Mouse (Mus musculus) kidney, postnatal 14 days (tissue): ENCODE results near the gene Fmnl3.
"Not testable (repeated sequence)": the region's sequence is repeated elsewhere in the genome, so short reads cannot be mapped to it uniquely, and the experiment has no call there.

Experiments
- DNase-seq: peaks from one replicate; pipeline ENCODE4 v3.0.0; 2022; ENCODE audit warnings: mixed read lengths

The Fmnl3 gene

GRCm38 (mm10) chr15:99386796-99387195 lies 16.5 kb upstream of the Fmnl3 start:
- no peak for DNase-seq

- DNase-seq: not testable (repeated sequence)
Observed at GRCm38 (mm10) chr15:99386110-99386509, 15.8 kb upstream of the Fmnl3 start.

DNA sequence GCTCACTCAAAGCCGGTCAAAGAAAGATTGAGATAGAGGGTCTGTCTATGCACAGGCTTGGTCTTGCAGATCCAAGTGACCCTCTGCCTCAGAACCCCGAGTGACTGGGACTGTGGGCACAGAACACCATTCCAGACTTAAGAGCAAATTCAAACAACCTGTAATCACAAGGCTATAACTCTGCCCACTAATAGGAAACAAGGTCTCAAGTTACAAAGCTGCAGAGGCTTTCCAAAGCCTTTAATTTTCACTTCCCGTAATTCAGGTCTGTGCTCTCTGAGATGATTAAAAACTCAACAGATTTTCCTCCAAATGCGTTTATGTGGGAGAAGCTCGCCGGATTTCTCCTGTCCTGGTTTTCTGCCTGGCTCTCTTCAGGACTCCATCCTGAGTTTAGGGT lies 13.8 kb upstream of the Fmnl3 start:
- DNase-seq: no peak

GRCm38 (mm10) chr15:99382893-99383292 lies 12.6 kb upstream of the Fmnl3 start:
- DNase-seq: peak; percentile 72

GRCm38 (mm10) chr15:99376240-99376639 lies 6.0 kb upstream of the Fmnl3 start:
- no peak for DNase-seq

GRCm38 (mm10) chr15:99375581-99375980 lies 5.3 kb upstream of the Fmnl3 start:
- DNase-seq: no peak

GRCm38 (mm10) chr15:99375036-99375435 lies 4.8 kb upstream of the Fmnl3 start:
- no peak for DNase-seq

DNA sequence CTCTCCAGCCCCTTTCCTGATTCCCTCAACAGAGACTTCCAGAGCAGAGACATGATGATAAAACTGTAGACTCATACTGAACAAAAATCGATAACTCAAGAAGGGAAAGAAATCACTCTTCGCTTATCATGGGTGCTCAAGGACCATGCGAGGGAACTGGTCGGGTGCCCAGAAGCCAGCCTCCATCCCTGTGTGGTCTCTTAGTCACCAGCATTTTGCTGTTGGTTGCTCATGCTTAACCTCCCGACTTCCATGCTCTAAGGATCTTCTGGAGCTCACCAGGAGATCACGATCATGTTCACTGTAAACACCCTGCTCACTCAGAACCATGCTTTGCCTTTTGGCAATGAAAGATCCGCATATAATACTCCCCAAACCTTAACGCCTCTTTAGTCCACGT lies 2.5 kb upstream of the Fmnl3 start:
- no peak for DNase-seq

DNA sequence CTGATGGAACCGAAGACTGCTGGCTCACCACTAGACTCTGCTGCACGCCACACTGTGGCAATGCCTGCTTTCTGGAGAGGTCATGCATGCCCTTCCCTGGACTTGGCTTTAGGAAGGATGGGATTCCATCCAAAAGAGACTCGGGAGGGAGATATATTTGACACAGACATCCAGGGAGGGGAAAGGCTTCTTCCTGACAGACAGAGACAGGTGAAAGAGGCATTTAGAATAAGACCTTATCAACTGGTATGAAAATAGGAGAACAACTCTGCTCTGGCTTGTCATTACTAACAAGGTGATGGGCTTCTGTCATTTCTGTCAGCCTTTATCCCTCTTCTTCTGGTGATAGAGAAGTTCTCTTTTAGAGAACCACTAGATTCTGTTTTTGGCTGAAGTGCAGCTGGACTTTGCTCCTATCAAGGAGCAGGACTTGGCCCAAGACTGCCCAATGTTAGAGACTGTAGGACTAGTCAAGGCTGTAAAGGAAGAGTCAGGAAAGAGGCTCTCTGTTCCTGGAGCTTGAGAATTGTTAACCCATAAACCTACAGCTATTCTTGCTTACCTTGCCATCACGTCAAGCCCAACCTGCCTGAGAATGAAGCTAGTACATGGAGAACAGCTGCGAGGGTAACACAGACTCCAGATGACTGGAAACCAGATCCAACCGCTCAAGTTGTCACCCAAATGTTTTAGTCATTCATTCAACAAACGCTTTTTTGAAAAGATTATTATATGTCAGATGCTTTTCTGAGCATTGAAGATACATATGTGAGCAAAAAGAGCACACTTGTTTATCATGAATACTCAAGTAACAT lies 1.5 kb upstream of the Fmnl3 start:
- DNase-seq: no peak

DNA sequence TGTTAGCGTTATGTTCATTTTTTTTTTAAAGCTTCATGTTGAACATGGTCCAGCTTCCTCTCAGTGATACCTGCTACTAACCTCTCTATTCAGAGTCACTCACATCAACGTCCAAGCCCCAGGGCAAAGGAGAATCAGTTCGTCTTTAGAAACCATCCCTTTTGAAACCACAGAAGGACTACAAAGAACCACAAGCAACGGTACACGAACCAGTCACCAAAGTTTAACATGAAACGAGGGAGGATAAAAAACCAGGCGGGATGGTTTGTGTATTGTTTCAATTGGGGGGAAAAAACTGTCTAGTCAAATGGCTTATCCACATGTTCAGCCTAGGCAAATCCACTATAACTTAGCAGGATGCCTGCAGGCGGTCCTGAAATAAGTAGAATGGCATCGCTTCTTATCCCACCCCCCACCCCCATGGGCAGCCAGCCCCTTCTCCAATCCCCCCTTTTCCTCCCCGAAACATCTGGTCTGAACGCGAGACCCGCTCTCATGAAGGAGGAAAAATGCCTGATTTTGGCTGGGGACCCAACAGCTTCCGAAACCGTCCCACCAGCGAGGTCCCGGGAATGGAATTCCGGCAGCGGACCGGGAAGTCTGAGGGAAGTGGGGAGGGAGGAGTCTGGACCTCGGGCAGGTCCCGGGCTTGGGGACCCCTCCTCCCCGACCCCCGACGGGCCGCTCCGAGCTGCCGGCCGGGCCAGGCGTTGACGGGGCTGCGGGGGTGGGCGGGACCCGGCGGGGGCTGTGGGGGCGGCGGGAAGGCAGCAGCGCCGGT lies 701 bp downstream of the Fmnl3 start:
- DNase-seq: peak; percentile 74

- no peak for DNase-seq
Observed at GRCm38 (mm10) chr15:99368583-99369266, 1.6 kb downstream of the Fmnl3 start.

- DNase-seq: no peak
Observed at GRCm38 (mm10) chr15:99364921-99365320, 5.4 kb downstream of the Fmnl3 start.

DNA sequence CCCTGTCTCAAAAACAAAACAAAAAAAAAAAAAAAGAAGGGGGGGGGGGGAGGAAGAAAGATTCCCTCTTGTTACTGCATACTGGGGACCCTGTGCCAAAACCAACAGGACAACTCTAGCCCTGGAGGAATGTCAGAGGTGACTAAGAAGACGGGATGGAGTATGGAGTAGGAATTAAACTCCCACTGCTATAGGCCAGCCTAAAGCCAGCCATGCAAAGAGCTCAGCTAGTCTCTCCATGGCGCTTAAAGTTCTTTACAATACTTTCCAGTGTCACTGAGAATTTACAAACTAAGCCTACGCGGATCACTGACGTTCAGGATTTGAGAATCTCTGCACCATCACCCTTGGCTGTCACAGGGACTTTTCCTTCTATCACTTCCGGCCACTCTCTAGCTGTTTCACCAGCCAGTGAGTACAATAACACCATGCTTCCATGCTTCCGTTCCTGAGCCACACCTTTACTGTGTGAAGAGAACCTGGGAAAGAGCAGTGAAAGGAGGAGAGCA lies 6.2 kb downstream of the Fmnl3 start:
- no peak for DNase-seq

DNA sequence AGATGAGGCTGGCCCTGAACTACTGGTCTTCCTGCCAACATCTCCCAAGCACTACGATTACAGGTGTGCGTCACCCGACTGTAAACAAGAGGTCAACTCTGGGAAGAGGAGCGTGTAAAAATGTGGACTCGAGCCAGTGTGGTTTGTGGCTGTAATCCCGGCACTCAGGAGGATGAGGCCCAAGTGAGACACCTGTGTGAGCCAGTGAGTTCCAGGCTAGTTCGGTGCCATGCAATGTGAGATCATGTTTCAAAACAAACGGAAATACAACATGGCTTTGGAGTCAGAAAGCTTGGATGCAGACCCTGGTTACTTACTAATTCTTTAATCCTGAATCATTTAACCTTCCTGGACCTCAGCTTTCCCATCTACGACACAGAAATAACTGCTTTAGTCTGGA lies 11.3 kb downstream of the Fmnl3 start:
- no peak for DNase-seq

GRCm38 (mm10) chr15:99356462-99356861 lies 13.8 kb downstream of the Fmnl3 start:
- DNase-seq: no peak

DNA sequence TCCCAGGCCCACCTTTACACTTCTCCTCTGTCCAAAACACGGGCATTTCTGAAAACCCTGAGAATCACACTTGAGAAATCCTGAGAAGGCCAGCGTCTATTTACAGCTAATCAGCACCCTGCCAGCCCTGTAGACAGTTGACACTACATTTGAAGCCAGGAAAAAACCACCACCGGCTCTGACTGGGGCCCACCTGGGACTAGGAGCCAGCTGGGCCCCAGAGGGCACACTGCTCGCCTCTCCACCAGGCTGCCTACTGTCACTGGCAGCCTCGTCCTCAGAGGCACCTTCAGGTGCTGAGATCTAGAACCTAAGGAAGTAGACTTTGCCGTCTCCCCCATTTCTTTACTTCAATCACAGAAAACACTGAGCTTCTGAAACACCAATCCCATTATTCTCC lies 14.6 kb downstream of the Fmnl3 start:
- no peak for DNase-seq

- DNase-seq: no peak
Observed at GRCm38 (mm10) chr15:99352306-99352705, 18.0 kb downstream of the Fmnl3 start.

DNA sequence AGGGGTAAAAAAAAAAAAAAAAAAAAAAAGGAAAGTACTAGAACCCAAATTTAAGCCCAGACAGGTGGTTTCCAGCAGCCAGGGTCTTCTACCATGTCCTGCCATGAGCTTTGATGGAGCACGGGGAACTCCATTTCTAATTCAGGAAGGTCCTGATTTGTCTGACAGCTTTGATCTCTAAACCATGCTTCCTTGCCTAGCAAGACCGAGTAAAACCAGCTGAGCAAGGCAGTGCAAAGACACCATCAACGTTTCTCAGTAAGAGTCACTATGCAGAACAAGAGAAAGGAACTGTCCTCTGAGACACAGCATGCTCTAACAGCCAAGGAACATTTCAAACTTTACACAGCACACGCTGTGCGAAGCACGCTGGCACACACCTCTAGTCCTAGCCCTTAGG lies 18.7 kb downstream of the Fmnl3 start:
- no peak for DNase-seq

GRCm38 (mm10) chr15:99344961-99345360 lies 25.3 kb downstream of the Fmnl3 start:
- DNase-seq: no peak

DNA sequence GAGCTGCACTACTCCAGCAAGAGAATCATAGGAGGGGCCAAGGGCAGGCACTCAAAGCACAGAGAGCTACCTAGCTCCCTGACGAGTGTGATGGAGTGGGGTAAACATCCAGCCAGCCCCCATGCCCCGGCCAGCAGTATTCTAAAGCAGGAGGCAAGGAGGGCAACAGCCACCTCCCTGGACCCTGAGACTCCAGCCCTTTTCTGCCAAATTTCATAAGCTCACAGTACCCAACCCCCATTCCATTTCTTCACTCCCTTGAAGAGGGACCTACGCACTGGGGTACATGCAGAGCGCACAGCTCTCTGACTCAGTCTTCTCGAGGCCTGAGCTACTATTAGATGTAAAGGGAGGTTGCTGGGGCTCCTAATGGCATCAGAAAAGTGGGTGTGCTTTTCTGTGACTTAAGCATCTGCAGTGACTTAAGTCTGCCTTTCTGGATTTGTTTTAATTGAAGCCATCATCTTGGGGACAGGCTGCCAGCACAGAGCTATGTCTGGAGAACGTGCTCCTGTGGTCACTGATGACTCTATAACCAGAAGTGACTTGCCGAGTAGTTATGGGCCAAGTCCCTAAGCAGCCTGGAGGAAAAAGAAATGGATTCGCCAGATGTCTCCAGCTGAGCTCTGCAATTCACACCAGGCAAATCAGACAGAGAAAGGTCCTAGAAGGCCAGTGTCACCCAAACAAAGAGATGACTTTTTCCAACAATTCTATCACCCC lies 26.0 kb downstream of the Fmnl3 start:
- DNase-seq: no peak

DNA sequence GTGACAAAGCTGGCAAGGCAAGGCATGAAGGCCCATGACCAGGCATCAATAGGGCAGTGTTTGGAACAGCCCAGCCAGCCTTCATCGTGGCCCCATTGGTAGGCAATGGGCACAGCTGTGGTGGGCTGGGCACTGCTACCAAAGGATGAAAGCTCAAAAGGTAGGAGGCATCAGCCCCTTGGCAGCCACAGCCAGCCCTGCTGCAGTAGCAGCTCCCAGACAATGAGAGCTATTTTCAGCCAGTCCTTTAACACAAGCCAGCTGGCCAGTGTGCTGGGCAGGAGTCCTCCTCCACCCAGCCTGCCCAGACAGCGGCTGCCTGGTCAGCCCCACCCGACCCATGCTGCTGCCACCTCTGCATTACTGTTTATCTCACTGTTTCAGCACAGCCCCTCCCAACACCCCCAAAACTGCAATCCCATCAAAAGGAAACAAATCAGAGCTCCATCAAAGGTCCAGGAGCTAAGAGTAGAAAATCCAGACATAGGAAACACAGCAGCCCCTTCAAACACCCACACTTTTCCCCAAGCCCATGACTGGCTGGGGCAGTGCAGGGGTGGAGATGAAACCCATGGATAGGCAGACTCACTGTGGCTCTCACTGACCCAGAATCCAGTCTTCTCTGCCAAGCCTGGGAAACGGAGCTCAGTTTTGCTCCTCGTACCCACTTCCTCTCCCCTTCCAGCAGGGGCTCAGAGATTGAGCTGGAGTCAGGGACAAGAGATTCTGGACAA lies 26.7 kb downstream of the Fmnl3 start:
- DNase-seq: no peak
